Mouse (Mus musculus) cerebellum, postnatal 4 days (tissue): ENCODE measurements around the gene Klhdc10.
"Not testable (repeated sequence)": the region's sequence is repeated elsewhere in the genome, so short reads cannot be mapped to it uniquely, and the experiment has no call there.

ENCODE experiments used
- DNase-seq, 2 experiments: peaks; one replicate each; pipeline ENCODE4 v3.0.0; 2022; ENCODE audit warnings: low spot score in 2 of 2, mixed read lengths in 1 of 2

Gene Klhdc10

GRCm38 (mm10) chr6:30401308-30402015 lies at the start of gene Klhdc10:
Klhdc10 (plus strand) TSS chr6:30401868.
- peak; percentile 100 for DNase-seq

- no peak for DNase-seq
These were observed 48.9 kb upstream of the Klhdc10 start for GRCm38 (mm10) chr6:30352762-30353161.

GRCm38 (mm10) chr6:30353661-30354060 lies 48.0 kb upstream of the Klhdc10 start:
- DNase-seq: no peak

- no peak for DNase-seq
These were observed 46.9 kb upstream of the Klhdc10 start for GRCm38 (mm10) chr6:30354760-30355159.

- no peak for DNase-seq
These were observed 46.0 kb upstream of the Klhdc10 start for GRCm38 (mm10) chr6:30355701-30356100.

GRCm38 (mm10) chr6:30356161-30356560 lies 45.5 kb upstream of the Klhdc10 start:
- DNase-seq: no peak

- no peak for DNase-seq
These were observed 45.0 kb upstream of the Klhdc10 start for GRCm38 (mm10) chr6:30356680-30357079.

GRCm38 (mm10) chr6:30357561-30358177 lies 44.0 kb upstream of the Klhdc10 start:
- peak; percentile 65 to 80 for DNase-seq

GRCm38 (mm10) chr6:30359762-30360509 lies 41.7 kb upstream of the Klhdc10 start:
- DNase-seq: no peak

GRCm38 (mm10) chr6:30363808-30364207 lies 37.9 kb upstream of the Klhdc10 start:
- no peak for DNase-seq

GRCm38 (mm10) chr6:30369291-30369690 lies 32.4 kb upstream of the Klhdc10 start:
- DNase-seq: no peak

GRCm38 (mm10) chr6:30372627-30373369 lies 28.9 kb upstream of the Klhdc10 start:
- no peak for DNase-seq

- no peak for DNase-seq
These were observed 26.7 kb upstream of the Klhdc10 start for GRCm38 (mm10) chr6:30374731-30375510.

- DNase-seq: no peak
These were observed 25.9 kb upstream of the Klhdc10 start for GRCm38 (mm10) chr6:30375791-30376190.

GRCm38 (mm10) chr6:30381116-30381515 lies 20.6 kb upstream of the Klhdc10 start:
- no peak for DNase-seq

GRCm38 (mm10) chr6:30390271-30390670 lies 11.4 kb upstream of the Klhdc10 start:
- DNase-seq: not testable (repeated sequence)

- peak; percentile 29 to 61 for DNase-seq
These were observed 10.7 kb upstream of the Klhdc10 start, which contains the start of gene Zc3hc1 for GRCm38 (mm10) chr6:30390714-30391697. Zc3hc1 (minus strand) TSS chr6:30391028.

GRCm38 (mm10) chr6:30391996-30392395 lies 9.7 kb upstream of the Klhdc10 start:
- no peak for DNase-seq

- DNase-seq: no peak
These were observed 1.5 kb upstream of the Klhdc10 start for GRCm38 (mm10) chr6:30400146-30400545.

GRCm38 (mm10) chr6:30400716-30401115 lies 952 bp upstream of the Klhdc10 start:
- no peak for DNase-seq
